In the genomic region with DNA sequence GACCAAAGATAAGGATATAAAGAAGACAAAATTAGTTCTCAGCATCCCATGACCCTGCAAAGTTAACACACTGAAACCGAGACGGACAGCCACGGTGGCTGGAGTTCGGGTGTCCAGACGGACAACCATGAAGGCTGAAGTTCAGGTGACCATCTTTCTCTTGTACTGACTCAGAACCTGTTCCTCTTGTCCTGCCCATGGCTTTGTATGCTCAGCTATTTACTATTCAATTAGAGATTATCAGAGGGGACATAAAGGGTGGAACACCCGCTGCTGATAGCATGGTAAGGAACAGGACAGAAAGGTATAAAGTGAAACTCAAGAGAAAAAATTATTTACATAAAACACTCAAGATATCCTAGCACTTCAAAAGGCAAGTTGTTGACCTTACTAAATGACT, we compare ENCODE assay signal across 24 mouse cellular contexts.
DNase-seq lines count a peak whose midpoint lies in the region; ATAC-seq and TF ChIP-seq lines count a peak whose summit lies in the region.
"Had no signal": no experiment of that assay in that cellular context is flagged by ENCODE, and none has a peak within 500 bp of the region (broad histone marks: within the 10 kb centered on the region; RNA-seq: fewer than 3 reads in every experiment).

No protein-coding gene starts in this region.

- no peak for TF ChIP-seq CTCF in lung, postnatal 0 days (IDR thresholded peaks at IDR 0.05)
- TF ChIP-seq CTCF in stomach, postnatal 0 days (IDR thresholded peaks at IDR 0.05; ENCODE audit: low read depth) = no peak

- H3K4me1 ChIP-seq in heart, embryonic 13.5 days = peaks cover 28% of the 10 kb centered on the region
- H3K4me1 ChIP-seq in lung, postnatal 0 days (ENCODE audit: insufficient read depth, low read depth, low read length) = no peaks in the 10 kb centered on the region
- H3K4me1 ChIP-seq in stomach, embryonic 14.5 days (ENCODE audit: control insufficient read depth, insufficient read depth, low read length) = 0 out of 2 replicates have a peak, but pooled peaks cover 3% of the 10 kb centered on the region
- H3K4me1 ChIP-seq in stomach, postnatal 0 days (replicated peaks; ENCODE audit: control insufficient read depth, insufficient read depth) = no peaks in the 10 kb centered on the region
- no peaks in the 10 kb centered on the region for H3K4me1 ChIP-seq in midbrain, embryonic 16.5 days (ENCODE audit: control insufficient read depth, insufficient read depth, low read length)
- H3K4me1 ChIP-seq: forebrain, embryonic 10.5 days; forebrain, embryonic 13.5 days had no signal

- no peak overlapping the region for H3K4me3 ChIP-seq in heart, embryonic 13.5 days
- H3K4me3 ChIP-seq in lung, postnatal 0 days (ENCODE audit: low read depth, low read length) = no peak overlapping the region
- H3K4me3 ChIP-seq in stomach, embryonic 14.5 days (ENCODE audit: low read depth, low read length) = no peak overlapping the region
- no peak overlapping the region for H3K4me3 ChIP-seq in stomach, postnatal 0 days (ENCODE audit: low read depth, low read length)
- no peak overlapping the region for H3K4me3 ChIP-seq in midbrain, embryonic 16.5 days (ENCODE audit: low read depth, low read length)
- H3K4me3 ChIP-seq: forebrain, embryonic 10.5 days; forebrain, embryonic 13.5 days had no signal

- ATAC-seq in heart, embryonic 13.5 days (ENCODE audit: extremely low read depth, insufficient number of reproducible peaks, low FRiP score, low TSS enrichment) = no peak
- ATAC-seq in lung, postnatal 0 days = no peak
- ATAC-seq in stomach, embryonic 14.5 days (ENCODE audit: insufficient number of reproducible peaks, insufficient read depth, low FRiP score, low read depth) = peak; percentile 80; the same call in 1 of the 2 replicates
- peak; percentile 92 for ATAC-seq in stomach, postnatal 0 days (ENCODE audit: low FRiP score, low TSS enrichment)
- ATAC-seq in midbrain, embryonic 16.5 days = no peak
- ATAC-seq: forebrain, embryonic 13.5 days; forebrain, embryonic 16.5 days; hindbrain, postnatal 0 days; Patski had no signal

- H3K27me3 ChIP-seq in heart, embryonic 13.5 days (replicated peaks) = no peaks in the 10 kb centered on the region
- H3K27me3 ChIP-seq in lung, postnatal 0 days (replicated peaks; ENCODE audit: insufficient read depth, low read length) = no peaks in the 10 kb centered on the region
- H3K27me3 ChIP-seq in stomach, embryonic 14.5 days (ENCODE audit: control insufficient read depth, insufficient read depth, low read length) = no peaks in the 10 kb centered on the region
- no peaks in the 10 kb centered on the region for H3K27me3 ChIP-seq in stomach, postnatal 0 days (ENCODE audit: control insufficient read depth, insufficient read depth, low read length)
- H3K27me3 ChIP-seq in midbrain, embryonic 16.5 days (ENCODE audit: control insufficient read depth, insufficient read depth, low read depth, low read length) = no peaks in the 10 kb centered on the region
- H3K27me3 ChIP-seq: forebrain, embryonic 13.5 days had no signal

- H3K4me2 ChIP-seq in heart, embryonic 13.5 days = no peak overlapping the region
- H3K4me2 ChIP-seq in lung, postnatal 0 days (replicated peaks; ENCODE audit: low read depth, low read length) = peak overlapping the region; percentile 61; the same call in 1 of the 2 replicates
- no peak overlapping the region for H3K4me2 ChIP-seq in stomach, embryonic 14.5 days (replicated peaks; ENCODE audit: low read depth, low read length)
- no peak overlapping the region for H3K4me2 ChIP-seq in stomach, postnatal 0 days (replicated peaks; ENCODE audit: low read depth)
- H3K4me2 ChIP-seq in midbrain, embryonic 16.5 days (ENCODE audit: low read length) = no peak overlapping the region
- H3K4me2 ChIP-seq: forebrain, embryonic 13.5 days had no signal

- no peak overlapping the region for H3K9ac ChIP-seq in heart, embryonic 13.5 days
- no peak overlapping the region for H3K9ac ChIP-seq in lung, postnatal 0 days (replicated peaks; ENCODE audit: low read depth)
- no peak overlapping the region for H3K9ac ChIP-seq in stomach, embryonic 14.5 days (replicated peaks; ENCODE audit: low read depth, low read length)
- H3K9ac ChIP-seq in stomach, postnatal 0 days (ENCODE audit: low read length) = no peak overlapping the region
- H3K9ac ChIP-seq in midbrain, embryonic 16.5 days (ENCODE audit: low read depth, low read length) = no peak overlapping the region
- H3K9ac ChIP-seq: forebrain, embryonic 13.5 days; hindbrain, embryonic 14.5 days had no signal

- no peaks in the 10 kb centered on the region for H3K36me3 ChIP-seq in heart, embryonic 13.5 days
- H3K36me3 ChIP-seq in lung, postnatal 0 days (ENCODE audit: insufficient read depth, low read length) = no peaks in the 10 kb centered on the region
- H3K36me3 ChIP-seq in stomach, embryonic 14.5 days (ENCODE audit: control insufficient read depth, insufficient read depth, low read length) = no peaks in the 10 kb centered on the region
- no peaks in the 10 kb centered on the region for H3K36me3 ChIP-seq in stomach, postnatal 0 days (ENCODE audit: control insufficient read depth, insufficient read depth, low read length)
- H3K36me3 ChIP-seq in midbrain, embryonic 16.5 days (ENCODE audit: control insufficient read depth, insufficient read depth, low read length) = no peaks in the 10 kb centered on the region
- H3K36me3 ChIP-seq: forebrain, embryonic 10.5 days had no signal

- WGBS in heart, embryonic 13.5 days = 82% methylated on average over 6 of the region's 6 CpGs
- WGBS in lung, postnatal 0 days = 71% methylated on average over 6 of the region's 6 CpGs
- 79% methylated on average over 6 of the region's 6 CpGs for WGBS in stomach, embryonic 14.5 days
- 64% methylated on average over 6 of the region's 6 CpGs for WGBS in stomach, postnatal 0 days
- 89% methylated on average over 6 of the region's 6 CpGs for WGBS in midbrain, embryonic 16.5 days

- no peak for TF ChIP-seq EP300 in lung, postnatal 0 days (IDR thresholded peaks at IDR 0.05)
- no peak for TF ChIP-seq EP300 in stomach, postnatal 0 days (optimal IDR thresholded peaks at IDR 0.05)

- H3K27ac ChIP-seq in heart, embryonic 13.5 days (replicated peaks) = peak overlapping the region; percentile 91
- H3K27ac ChIP-seq in lung, postnatal 0 days (ENCODE audit: low read length) = no peak overlapping the region
- no peak overlapping the region for H3K27ac ChIP-seq in stomach, embryonic 14.5 days (ENCODE audit: low read length)
- H3K27ac ChIP-seq in stomach, postnatal 0 days (replicated peaks) = no peak overlapping the region; the same call in 1 of the 2 replicates
- no peak overlapping the region for H3K27ac ChIP-seq in midbrain, embryonic 16.5 days (ENCODE audit: low read length)
- H3K27ac ChIP-seq: forebrain, embryonic 10.5 days; forebrain, embryonic 13.5 days; hindbrain, embryonic 14.5 days; hindbrain, postnatal 0 days had no signal

- H3K9me3 ChIP-seq in heart, embryonic 13.5 days = no peaks in the 10 kb centered on the region
- H3K9me3 ChIP-seq in lung, postnatal 0 days (ENCODE audit: low read length) = no peaks in the 10 kb centered on the region
- H3K9me3 ChIP-seq in stomach, embryonic 14.5 days (ENCODE audit: control insufficient read depth, low read depth, low read length) = no peaks in the 10 kb centered on the region
- no peaks in the 10 kb centered on the region for H3K9me3 ChIP-seq in stomach, postnatal 0 days (ENCODE audit: control insufficient read depth, low read length)
- H3K9me3 ChIP-seq in midbrain, embryonic 16.5 days (replicated peaks; ENCODE audit: control insufficient read depth, low read length, poor library complexity, severe bottlenecking) = no peaks in the 10 kb centered on the region
- H3K9me3 ChIP-seq: forebrain, embryonic 10.5 days had no signal

- no peak for DNase-seq in heart, adult 9 months (ENCODE audit: low spot score in 2 of 2)
- no peak for DNase-seq in lung, postnatal 0 days (ENCODE audit: low spot score)
- DNase-seq in lung, postnatal 25 days (ENCODE audit: low spot score) = no peak
- DNase-seq in stomach, postnatal 0 days (ENCODE audit: low spot score) = peak; percentile 55
- no peak for DNase-seq in right cerebral cortex, postnatal 25 days
- DNase-seq: adrenal gland, postnatal 10 days; adrenal gland, postnatal 36 days; cerebellum, adult 18-20 months; cerebellum, adult 9-10 months; cerebellum, postnatal 14 days; gastrocnemius, postnatal 10 days; gastrocnemius, postnatal 36 days; heart, adult 2 months; heart, postnatal 14 days; heart, postnatal 4 days had no signal

Comparison
In these comparisons a context has a peak if more than half of its experiments do, and no peak if none do; other contexts are left out.
1. ATAC-seq: peak in stomach, embryonic 14.5 days (single experiment) and stomach, postnatal 0 days (single experiment); none in heart, embryonic 13.5 days (single experiment), lung, postnatal 0 days (single experiment) and midbrain, embryonic 16.5 days (single experiment).